Mouse (Mus musculus): ENCODE results near the gene Gm43517.
A peak's percentile ranks its signal among the peaks of the same experiment; 100 is the strongest.

The Gm43517 gene

DNA sequence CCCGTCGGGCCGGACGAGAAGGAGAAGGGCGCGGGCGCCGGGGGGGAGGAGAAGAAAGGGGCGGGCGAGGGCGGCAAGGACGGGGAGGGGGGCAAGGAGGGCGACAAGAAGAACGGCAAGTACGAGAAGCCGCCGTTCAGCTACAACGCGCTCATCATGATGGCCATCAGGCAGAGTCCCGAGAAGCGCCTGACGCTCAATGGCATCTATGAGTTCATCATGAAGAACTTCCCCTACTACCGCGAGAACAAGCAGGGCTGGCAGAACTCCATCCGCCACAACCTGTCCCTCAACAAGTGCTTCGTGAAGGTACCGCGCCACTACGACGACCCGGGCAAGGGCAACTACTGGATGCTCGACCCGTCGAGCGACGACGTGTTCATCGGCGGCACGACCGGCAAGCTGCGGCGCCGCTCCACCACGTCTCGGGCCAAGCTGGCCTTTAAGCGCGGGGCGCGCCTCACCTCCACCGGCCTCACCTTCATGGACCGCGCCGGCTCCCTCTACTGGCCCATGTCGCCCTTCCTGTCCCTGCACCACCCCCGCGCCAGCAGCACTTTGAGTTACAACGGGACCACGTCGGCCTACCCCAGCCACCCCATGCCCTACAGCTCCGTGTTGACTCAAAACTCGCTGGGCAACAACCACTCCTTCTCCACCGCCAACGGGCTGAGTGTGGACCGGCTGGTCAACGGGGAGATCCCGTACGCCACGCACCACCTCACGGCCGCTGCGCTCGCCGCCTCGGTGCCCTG lies at the start of gene Gm43517:
Gene Gm43517, plus strand, starts transcription at position 299 of the 755 bp plus-strand sequence.
- DNase-seq (ENCODE audit: low read depth) = no peak

DNA sequence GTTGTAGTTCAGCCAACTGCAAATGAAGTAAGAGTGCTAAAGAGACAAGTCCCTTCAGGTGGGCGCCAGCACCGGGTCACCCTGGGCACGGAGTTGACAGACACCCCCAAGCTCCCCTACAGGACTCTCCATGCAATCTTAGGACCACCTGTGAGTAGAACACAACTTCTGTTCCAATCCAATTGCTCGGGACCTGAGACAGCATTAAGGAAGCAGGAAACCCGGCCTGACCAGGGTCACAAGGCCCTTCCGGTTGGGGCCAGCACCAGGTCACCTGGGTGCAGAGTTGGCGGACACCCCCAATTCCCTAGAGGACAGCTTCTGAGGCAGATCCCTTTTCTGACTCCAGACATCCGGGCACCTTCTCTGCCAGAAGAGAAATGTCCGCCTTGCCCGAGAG lies 35.3 kb upstream of the Gm43517 start:
- no peak for DNase-seq (ENCODE audit: low read depth)

DNA sequence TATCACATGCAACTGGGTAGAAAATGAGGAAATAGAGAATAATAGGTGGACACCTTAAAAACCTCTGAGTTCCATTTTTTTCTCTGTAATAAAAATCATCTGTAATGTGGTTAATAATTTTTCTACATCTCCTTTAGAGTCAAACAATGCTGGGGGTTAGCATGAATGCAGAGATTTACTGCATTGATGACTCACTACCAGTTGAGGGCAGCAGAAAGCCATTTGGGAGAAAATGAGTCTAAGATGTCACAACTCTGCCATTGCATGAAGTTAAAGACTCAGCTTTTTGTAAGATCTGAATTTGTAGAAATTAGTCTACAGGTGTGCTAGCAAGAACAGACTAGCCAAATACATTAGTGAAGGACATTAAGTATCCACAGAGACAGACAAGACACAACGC lies 16.0 kb upstream of the Gm43517 start:
- DNase-seq (ENCODE audit: low read depth) = no peak

DNA sequence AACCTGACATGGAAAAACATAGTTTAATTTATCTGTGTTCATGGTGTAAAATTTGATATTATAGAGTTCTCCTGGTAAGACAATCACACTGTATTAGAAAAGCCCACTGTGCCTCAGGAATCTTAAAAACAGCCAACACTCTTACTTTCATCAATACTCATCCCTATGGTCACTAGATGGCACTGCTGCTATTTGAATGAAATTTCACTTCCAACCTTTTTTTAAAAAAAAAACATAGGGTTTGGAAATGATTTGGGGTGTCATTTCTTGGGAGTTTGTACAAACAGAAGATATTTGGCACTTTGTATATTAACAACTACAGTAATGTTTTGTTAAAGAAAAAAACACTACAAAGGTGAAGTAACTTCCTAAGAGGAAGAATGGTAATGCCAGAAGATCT lies 12.8 kb upstream of the Gm43517 start:
- peak; percentile 33 for DNase-seq (ENCODE audit: low read depth)

DNA sequence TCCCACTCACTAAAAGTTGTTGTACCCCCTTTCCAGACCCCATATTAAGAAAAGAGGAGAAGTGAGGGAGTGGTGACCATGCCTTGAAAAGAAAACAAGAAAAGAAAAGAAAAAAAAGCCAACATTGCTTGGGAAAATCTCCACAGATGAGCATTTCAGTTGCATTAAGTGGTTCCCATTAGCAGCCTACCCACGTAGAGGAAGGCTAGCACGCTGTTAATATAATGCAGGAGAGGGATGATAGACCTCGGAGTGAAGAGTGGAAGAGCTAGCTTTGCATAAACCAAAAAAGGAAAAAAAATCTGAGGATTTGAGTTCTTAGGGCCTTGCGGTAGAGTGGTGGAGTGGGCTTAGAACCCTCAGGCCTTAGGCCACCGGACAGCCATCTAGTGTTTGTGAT lies 11.8 kb upstream of the Gm43517 start:
- no peak for DNase-seq (ENCODE audit: low read depth)

DNA sequence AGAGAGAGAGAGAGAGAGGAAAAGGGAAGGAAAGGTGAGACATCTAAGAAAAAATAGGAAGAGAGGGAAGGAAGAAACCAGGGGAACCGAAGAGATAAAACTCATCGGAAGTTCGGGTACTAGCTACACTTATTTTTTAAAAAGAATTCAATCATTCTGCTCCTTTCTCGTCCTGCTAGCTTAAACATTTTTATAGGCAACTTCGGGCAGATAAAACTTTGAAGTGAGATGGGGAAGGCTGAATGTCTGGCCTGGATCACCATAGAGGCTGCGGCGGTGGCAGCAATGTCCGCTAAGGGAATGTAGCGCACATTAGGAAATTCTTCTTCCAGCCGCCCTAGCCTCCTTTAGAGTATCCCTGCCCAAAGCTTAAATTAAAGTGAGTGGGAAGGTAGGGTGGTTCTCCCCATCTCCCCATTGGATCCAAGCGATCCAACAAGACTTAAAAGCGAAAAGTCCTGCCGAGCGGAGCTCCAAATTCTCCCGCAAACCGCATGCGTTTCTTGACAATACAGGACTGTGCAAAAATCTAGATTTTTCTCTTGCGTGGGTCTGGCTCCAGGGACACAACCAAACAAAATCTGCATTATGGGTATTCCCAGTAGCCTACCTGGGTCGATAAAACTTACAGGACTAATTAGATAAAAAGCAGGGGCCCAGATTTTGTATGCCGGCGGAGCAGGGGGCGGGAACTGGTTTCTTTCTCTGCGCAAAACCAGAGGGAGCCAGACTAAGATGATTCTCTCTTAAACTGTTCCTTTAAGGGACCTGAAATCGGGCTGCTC lies 11.0 kb upstream of the Gm43517 start:
- no peak for DNase-seq (ENCODE audit: low read depth)

DNA sequence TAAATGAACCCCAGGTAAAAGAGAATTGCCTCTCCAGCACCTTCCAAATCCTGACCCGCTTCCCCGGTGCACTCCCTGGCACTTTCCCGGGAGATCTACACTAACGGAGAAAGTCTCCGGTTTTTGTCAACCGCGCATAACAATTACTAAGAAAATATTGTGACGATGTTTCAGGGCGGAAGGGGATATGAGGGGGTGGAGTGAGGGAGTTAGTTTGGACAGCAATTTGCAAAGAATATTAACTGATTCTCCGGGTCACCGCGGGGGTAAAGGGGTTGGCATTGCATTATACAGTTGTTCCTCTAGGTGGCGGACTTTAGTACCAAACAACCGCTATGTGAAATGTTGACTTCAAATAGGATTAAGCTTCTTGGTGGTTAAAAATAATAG lies 10.4 kb upstream of the Gm43517 start:
- DNase-seq (ENCODE audit: low read depth) = peak; percentile 22

DNA sequence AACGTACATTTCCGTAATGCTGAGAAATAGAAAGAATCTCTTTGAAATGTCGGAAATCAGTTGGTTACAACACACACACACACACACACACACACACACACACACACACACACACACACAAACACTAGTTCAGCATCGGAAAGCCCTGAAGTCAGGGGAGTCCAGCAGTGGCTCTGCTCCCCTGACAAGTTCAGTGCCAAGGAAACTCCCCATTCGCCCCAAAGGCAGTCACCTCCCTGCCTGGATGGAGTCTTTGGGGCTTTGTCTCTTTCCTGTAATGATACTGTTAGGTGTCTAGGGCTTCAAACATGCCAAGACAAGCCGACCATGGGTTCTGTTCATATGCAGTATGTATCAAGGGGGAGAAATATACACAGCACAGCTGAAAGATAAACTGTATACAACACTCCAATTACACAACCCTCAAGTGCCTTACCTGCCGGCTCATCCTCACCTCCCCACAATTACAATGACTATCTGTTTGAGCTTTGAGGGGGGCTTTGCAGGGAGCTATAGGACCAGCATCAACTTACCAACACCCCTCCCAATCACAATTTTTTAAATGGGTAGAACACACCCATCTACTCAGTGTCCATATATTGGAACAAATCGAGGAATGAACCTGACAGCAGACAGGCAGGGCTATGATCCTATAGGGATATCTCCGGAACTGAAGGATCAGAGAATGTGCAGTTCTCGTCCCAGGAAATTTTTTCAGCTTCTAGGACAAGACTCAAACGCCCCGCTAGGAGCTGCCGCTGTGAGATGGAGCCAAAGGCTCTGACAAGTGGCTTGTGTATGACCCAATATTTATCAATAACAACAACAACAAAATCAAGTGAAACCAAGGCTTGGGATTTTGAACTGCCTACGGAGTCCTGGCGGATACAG lies 9.3 kb upstream of the Gm43517 start:
- DNase-seq (ENCODE audit: low read depth) = no peak

DNA sequence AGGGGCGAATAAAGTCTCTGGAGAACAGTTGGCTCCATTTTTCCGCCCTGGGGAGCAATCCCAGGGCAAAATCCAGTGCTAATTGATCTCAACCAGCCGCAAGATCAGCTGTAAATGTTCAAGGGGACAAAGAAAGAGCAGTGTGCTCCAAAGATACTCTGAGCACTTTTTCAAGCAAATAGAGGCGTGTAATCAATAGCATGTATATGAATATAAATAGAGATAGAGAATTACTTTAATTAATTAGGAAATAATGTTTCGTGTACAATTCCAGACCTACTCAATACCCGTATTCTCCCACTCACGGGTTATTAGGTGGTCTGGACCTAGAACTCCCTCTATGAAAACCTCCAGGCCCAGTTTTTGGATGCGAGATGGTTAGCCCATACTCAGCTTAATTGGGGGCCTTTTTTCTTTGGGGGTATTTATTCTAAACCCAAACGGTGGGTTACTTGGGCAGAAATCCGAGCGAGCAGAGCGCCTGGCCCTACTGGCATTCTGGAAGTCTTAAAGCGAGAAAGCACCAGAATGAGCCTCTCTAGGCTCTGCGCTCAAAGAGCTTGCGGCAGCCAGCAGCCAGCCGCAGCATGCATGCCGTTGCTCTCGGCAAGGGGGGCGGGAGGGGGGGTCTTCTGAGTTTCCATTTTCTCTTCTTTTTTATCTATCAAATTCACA lies 8.5 kb upstream of the Gm43517 start:
- no peak for DNase-seq (ENCODE audit: low read depth)

DNA sequence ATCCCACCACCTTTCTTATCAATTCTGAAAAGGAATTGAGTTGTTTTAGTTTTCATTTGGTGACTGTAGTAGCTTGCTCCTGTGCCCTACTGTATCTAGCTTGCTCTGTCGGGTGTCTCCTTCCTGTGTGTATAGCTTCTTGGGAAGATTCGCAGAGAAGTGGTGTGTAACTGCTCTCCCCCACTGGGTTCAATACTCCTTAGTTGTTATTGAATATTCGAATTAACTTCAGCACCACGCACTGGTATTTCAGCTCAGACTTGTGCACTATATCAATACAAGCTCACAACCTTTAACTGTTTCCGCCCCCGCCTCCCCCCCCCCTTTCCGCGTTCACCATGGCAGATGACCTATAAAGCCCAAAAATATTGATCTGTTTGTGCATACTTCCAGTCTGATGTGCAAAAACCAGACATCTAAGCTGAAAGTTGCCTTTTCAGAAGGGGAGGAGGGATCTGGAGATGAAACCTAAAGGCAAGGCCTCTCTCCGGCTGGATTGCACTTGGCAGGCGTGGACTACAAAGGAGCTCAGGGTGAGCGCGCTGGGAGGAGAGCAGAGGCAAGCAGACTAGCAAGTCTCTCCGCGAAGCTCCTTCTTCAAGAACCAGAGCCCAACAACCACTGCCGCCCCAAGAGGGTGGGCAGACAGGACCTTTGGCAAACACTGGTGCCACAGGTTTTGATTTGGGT lies 7.5 kb upstream of the Gm43517 start:
- no peak for DNase-seq (ENCODE audit: low read depth)

DNA sequence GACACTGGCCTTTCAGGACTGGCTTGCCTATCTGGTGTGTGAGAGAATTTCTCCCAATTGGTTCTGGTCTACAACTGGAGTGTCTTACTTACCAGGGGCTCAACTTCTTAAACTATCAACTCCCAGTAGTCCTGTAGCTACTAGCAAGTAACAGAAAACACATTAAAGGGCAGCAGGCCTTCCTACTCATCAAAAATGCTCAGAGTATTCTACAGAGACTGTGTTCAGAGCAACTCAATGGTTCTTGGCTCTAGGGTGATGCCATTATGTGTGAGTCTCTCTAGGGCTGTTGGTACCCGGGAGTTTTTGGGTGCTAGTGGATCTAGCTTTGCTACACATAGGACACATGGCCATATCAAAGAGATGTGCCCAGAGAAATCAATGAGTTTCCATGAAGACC lies 6.1 kb upstream of the Gm43517 start:
- no peak for DNase-seq (ENCODE audit: low read depth)

DNA sequence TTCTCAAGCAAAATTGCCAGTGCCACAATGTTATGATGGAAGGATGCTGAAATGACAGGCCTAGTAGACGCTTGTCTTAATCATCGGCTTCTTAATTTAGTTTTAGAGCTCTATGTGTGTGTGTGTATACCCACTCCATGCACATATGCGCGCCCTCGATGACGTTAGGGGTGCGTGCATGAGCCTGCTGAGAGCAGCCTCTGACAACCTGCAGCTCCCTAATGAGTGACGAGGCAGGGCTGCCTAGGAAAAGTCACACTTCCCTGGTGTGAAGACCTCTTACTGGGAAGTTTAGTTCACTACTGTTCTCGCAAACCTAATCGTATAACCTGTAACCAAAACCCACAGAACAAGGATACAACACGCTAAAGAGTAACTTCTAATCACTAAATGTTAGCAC lies 5.5 kb upstream of the Gm43517 start:
- no peak for DNase-seq (ENCODE audit: low read depth)

DNA sequence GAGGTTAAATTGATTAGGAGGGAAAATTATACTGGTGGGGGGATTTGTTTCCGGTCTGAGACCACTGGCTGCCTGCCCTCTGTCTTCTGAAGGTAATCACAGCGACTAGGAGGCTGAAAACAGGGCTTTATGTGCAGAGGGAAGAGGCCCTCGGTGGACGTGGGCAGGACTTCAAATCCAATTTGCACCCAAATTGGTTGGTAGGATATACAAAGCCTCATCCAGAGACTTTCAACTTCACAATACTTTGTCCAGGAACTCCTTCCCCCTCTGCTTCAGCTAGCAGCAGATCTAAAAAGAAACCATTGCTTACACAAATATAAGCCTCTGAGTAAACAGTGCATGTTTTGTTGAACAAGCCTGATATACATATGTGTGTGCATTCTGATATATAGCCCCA lies 4.5 kb upstream of the Gm43517 start:
- DNase-seq (ENCODE audit: low read depth) = no peak

DNA sequence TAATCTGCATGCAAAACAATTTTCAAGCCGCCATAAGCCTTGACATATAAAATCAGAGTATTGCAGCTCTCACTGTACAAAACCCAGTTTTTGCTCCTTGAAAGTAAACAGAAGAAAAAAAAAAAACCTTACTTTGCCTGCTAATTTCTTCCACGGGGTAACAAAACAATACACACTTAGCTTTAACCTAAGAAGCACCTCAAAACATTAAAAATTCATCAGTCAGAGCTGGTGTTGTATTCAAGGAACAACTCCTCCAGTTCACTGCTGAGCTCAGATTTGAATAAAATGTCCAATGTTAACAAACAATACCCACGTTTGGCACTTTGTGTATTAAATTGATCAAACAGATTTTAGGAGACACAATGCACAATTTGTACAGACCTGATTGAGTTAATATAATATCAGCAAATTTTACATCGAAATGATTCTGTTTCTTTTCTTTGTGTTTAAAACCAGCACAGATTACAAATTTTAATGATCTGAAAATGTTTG lies 3.9 kb upstream of the Gm43517 start:
- no peak for DNase-seq (ENCODE audit: low read depth)

DNA sequence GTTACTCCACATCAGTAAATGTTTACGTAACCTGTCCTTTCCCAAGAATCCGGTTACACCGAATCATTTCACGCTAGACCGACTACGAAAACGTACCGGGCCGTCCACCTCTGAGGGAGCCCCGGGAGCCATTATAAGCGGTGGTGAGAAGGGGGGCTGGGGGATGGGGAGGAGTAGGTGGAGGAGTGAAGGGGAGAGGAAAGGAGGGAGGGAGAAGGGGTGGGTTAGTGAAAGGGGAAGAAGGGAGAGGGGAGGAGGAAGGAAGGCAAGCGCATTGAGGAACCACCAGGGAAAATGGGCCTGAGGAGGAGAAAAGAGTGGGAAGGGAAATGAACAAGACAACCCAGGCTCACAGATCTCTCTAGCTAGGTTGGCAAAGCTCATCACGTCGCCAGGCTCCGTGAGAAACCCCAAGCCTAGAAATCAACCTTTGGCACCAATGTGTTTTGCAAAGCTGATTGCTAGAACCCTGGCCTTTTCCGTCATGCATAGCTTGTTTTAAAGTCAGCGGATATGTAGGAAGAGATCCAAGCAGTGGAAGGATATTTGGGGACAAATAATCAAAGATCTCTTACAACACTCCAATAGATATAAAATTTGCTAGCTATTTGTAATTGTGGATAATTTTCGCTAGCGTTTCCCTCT lies 3.1 kb upstream of the Gm43517 start:
- no peak for DNase-seq (ENCODE audit: low read depth)

DNA sequence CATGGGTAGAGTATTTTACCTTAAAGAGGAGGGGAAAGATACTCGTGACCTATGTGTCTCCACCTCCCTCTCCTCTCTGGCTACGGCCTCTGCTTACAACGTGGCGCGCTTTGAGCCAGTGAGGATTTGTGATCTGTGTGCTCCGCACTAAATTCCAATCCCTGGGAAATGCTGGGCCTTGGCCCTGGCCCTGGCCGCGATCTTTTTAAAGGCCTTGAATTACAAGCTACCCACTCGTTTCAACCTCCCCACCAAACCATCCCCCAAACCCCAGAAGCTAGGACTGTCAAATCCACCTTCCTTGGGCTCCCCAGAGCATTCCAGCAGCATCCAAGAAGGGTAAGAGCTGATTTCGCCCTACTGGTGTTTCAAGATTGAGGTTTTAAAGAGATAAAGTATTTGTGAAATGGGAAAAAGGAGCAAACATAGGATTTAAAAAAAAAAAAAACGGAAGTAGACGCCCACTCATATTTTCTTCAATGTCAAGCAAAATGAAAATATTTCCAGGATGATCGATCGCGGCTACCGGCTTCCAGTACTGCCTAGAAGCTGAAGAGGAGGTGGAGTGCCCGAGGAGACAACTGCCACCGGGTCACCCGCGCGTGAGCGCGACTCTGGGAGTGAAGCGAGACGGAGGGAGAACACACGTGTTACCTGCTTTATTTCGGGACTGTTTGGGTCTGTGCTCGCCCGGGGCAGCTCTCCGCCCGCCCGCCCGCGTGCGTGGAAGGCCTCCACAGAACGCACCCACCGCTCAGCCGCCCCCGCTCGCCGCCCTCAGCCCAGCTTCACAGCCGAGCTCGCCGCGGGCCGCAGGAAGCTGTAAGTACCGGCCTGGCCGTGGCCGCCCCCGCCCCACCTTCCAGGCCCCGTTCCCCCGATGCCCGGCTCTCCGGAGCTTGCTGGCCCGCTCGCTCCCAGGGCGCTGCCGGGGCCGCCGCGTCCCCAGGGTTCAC lies 2.1 kb upstream of the Gm43517 start, which contains the start of gene Foxg1:
Gene Foxg1, plus strand, starts transcription at position 96 of the 956 bp plus-strand sequence.
- DNase-seq (ENCODE audit: low read depth) = no peak

DNA sequence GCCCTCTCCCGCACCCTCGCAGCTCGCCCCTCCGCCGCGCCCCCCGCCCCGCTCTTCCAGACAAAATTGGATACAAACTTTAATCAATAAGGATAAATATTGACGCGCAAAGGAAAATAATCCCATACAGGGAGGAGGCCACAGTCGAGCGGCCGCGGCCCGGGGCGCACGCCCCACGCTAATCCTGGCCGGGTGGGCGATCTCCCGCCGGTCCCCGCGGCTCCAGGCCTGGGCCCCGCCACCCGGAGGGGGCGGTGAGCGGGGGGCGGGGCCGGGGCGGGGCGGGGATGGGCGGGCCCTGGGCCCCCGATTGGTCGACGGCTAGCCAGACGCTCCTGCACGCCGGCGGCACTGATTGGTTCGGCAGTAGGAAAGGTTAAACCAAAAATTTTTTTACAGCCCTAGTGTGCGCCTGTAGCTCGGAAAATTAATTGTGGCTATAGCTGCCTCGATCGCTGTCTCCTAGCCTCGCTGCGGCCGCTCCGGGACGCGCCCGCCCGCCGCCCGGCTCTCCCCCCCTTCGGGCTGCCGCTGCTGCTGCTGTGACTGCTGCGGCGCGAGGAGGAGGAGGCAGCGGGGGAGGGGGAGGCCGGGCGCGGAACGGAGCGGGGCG lies 1.3 kb upstream of the Gm43517 start:
- no peak for DNase-seq (ENCODE audit: low read depth)

DNA sequence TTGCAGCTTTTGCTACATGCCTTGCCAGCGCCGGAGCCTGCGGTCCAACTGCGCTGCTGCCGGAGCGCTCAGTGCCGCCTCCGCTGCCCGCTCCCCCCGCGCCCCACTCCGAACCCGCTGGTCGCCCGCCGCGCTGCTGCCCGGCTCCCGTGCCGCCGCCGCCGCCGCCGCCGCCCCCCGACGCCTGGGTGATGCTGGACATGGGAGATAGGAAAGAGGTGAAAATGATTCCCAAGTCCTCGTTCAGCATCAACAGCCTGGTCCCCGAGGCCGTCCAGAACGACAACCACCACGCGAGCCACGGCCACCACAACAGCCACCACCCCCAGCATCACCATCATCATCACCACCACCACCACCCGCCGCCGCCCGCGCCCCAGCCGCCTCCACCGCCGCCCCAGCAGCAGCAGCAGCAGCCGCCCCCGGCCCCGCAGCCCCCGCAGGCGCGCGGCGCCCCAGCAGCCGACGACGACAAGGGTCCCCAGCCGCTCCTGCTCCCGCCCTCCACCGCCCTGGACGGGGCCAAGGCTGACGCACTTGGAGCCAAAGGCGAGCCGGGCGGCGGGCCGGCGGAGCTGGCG lies 589 bp upstream of the Gm43517 start:
- DNase-seq (ENCODE audit: low read depth) = no peak

DNA sequence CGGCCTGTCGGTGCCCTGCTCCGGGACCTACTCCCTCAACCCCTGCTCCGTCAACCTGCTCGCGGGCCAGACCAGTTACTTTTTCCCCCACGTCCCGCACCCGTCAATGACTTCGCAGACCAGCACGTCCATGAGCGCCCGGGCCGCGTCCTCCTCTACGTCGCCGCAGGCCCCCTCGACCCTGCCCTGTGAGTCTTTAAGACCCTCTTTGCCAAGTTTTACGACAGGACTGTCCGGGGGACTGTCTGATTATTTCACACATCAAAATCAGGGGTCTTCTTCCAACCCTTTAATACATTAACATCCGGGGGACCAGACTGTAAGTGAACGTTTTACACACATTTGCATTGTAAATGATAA lies 637 bp downstream of the Gm43517 start:
- DNase-seq (ENCODE audit: low read depth) = no peak

Measured in 416B (cell line).